Mouse (Mus musculus): ENCODE results near the gene Zfp365. TPM values are rescaled to one million over a fixed set of nuclear protein-coding genes. Genes with fewer than 3 reads are reported as not detected.
A peak's percentile ranks its signal among the peaks of the same experiment; 100 is the strongest.

Gene Zfp365
- polyA plus RNA-seq, 2 experiments from 2014 or later, result 3.6 to 5.0 TPM

DNA sequence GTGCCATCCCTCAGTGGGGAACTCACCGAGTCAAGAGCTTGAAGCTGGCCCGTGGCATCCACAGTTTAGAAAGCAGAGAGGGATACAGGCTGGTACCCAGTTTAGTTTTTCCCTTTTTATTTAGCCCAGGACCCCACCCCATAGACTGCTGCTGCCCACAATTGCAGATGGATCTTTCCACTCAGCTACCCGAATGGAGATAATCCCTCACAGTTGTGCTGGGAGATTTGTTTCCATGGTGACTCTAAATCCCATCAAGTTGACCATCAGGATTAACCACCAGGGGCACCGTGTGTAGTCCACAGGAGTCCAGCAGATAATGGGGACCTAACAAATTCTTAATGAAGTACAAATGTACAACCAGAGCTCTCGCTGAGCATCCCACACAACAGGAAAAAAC, 11.3 kb downstream of the Zfp365 start:
- no peak for ATAC-seq

DNA sequence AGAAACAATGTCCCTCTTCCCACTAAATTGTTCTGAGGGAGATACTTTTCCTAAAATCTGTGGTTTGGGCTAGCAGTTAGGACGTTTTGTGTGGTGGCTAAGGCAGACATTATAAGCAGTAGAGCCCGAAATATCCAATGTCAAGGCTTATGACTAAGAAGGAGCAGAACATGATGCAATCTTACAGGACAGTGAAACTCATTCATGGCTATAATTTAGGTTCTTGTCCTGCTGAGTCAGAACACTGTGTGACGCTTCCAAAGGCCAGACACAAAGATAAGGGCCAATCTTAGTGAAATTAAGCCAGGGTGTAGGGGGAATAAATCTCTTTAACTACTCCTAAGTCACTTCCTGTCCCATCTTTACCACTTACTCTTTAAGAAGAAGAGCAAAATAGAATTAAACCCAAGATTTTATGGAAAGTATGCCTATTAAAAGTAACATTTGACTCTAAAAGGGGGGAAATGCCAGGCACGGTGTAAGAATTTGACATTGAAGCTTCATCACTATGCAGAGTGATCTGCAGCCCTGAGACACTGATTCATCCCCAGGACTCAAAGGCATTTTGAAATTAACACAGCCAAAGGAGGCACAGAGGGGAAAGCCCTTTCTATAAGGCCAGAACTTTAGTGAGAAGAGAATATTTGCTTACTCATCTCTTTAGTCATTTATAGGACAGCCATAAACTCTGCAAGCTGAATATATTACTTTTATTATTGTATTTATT, 13.3 kb downstream of the Zfp365 start:
- ATAC-seq, result no peak

DNA sequence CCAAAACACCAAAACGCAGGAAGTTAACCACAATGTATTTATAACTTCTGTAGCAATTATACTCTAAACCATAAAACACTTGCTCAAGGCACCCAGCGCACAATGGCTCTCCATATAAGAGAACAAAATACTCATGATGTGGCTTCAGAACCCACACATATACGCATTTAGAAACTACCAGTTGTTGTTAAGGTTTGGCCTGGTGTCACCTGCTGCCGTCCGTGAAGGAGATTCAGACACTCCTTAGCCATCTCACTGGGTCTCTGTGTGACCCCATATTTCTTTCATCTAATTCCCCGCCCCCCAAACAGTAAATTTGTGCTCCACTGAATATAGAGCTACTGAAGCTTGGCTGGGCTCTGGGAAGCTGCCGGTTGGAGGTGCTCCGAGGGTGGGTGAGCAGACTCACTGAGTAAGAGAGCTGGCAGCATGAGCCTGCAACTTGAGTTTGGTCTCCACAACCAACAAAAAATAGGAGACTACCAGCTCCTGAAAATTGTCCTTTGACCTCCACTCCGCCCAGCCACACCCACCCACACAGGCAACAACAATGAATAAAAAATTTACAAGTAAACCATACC, 14.0 kb downstream of the Zfp365 start:
- no peak for ATAC-seq

DNA sequence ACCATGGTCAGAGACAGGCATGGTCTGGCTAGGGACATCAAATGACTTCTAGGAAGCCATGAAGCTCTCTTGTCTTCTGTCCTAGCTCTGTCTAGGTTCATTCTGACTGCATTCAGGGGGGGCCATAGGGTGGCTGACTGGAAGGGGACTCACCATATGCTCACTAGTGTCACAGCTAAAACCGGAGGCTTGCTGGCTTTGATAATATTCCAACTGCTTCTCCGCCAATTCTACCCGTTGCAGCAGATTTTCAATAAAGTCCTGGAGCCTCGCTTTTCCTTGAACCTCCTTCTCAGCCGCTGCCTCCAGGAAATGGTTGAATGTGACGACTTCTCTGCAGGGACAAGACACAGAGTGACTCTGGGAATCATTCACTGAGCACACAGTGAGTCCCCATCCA, 15.2 kb downstream of the Zfp365 start:
- no peak for ATAC-seq

DNA sequence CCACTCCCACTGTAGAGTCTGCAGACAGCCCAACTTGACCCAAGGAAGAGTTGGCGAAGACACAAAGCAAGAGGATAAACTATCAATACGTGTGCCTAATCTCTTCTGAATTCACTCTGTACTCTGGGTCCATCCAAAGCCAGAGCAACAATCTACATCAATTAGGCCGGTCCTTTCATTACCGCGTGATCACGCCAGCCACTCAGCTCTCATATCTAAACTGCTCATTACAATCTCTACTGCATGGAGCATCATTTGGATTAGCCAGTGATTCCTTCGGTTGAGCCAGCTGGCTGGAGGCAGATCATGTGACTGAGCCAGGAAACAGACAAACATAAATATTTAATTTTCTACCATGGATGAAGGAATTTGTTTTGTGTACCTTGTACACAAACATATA, 17.8 kb downstream of the Zfp365 start:
- ATAC-seq, result no peak

DNA sequence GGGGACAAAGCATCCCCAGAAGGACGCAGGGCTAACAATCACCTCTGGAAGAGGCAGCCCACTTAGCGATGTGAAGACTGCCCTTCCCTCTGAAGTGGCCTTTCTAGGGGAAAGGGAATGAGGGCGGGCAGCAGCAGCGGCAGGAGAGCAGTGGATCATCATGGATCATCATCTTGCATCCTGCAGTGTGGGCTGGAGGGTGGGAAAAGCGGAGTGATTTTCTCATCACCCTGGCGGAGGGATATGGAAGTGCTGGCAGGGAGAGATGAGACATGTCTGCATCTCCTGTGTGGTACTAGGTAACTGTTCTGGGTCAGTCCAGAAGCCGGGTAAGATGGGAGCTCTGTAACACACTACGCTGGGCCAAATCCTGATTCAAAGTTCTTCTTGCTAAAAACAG, 18.4 kb downstream of the Zfp365 start:
- ATAC-seq, result no peak

DNA sequence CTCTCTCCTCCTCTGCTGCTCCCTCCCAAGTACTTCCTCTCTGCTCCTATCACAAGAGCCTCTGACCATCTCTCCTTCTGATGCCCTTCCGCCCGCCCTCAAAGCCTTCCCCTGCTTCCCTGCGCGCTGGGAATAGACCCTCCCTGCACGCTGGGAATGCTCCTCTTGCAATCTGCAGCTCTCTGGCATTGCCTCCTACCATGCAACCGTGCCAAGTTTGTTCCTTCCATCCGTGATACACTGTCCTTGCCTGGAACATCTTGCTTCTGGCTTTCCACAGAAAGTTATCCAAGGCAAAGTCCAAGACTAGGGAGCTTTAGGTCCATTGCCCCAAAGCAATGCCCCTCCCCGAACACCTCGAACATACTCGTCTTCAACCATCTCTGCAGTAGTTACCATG, 19.2 kb downstream of the Zfp365 start:
- ATAC-seq, result no peak

DNA sequence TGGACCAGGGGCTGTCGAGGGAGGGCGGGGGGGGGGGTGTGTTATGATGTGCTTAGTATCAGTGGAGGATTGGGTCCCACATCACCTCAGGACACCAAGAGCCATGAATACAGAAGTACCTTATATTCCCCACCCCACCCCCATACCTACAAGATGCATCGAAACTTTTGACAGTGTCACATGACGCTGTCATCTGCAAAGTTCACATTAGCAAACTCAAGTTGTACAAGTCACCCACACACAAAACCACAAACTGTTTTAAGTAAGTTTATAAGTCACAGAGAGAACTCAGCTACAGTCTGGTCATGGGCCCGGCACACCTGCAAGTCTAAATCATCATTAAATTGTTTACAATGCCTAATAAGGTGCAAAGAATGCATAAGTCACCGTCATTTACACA, 21.3 kb downstream of the Zfp365 start:
- peak; percentile 83 for ATAC-seq

DNA sequence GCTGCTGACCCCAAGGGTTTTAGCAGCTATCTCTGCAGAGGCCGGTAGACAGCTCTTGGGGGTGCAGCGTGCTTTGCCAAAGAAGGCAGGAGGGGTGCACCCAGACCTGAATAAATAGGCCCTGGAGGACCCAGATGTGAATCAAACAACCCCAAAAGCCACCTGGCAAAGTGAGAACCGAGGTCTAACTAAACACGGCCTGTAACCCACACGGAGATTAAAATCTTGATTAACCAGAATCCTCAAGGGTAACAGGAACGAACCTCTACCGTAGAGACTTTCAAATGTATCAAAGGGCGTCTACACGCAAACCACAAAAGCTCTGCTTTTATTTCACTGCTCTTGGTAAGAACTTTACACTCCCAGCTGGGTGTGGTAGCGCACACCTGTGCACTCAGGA, 24.5 kb downstream of the Zfp365 start:
- ATAC-seq, result no peak

DNA sequence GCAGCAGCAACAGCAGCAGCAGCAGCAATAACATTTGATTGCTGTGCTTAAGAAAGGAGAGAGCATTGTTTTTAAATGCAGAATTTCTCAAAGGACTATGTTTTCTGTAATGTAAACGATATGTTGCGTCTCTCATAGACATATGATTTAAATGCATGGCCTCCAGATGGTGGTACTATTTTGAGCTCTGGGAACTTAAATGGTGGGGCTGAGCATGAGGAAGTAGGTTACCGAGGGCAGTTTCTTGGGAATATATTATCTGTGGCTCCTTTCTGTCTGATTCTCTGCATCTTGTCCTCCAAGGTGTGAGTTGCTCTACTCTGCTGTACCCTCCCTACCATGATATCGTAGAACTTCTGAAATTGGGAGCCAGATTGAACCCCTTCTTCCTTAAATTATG, 31.8 kb downstream of the Zfp365 start:
- no peak for ATAC-seq

DNA sequence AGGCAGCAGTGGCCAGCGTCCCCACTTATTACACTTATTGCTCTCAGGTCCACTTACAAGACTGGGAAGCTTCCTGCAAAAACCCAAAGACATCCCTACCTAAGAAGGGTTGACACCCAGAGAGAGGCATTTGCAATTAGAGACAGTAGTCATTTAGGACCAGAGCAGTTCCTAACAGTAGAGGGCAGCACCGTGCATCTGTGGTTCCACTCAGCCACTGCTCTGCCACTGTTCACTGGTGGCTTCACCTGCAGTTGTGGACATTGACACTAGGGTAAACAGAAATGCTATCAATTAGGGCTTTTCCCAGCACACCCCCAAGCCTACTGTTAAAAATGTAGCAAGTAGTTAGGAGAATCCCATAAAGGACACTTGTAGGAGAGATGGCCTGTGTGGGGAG, 40.7 kb downstream of the Zfp365 start:
- ATAC-seq, result peak; percentile 86

DNA sequence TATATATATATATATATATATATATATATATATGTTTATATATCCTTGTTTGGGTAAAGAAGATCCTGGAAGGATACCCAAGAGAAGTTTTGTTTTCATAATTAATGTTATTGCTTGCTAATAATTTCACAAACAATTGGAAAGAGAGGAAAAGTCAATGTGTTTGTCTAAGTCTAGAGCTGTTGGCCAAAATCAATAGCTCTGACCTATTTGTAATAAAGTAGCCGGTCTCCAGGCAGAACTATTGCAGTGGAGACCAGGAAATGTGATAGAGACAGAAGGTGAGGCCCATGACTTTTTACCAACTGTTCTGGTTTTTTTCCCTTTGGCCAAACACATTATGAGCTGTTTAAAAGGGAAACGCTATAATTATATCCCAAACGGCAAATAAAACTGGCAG, 44.2 kb downstream of the Zfp365 start:
- no peak for ATAC-seq

DNA sequence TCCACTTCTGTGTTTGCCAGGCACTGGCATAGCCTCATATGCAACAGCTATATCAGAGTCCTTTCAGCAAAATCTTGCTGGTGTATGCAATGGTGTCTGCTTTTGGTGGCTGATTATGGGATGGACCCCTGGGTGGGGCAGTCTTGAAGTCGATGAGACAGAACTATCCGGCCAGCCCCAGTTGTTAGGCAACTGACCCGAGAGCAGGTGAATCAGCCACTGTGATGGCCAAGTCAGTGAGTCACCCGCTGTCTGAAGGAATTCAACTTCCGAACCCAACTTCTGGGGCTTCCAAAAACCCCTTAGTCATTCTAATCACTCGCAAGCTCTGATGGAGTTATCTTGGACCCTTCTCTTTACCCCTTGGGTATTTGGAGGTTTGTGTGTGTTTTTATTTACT, 46.6 kb downstream of the Zfp365 start:
- ATAC-seq, result no peak

DNA sequence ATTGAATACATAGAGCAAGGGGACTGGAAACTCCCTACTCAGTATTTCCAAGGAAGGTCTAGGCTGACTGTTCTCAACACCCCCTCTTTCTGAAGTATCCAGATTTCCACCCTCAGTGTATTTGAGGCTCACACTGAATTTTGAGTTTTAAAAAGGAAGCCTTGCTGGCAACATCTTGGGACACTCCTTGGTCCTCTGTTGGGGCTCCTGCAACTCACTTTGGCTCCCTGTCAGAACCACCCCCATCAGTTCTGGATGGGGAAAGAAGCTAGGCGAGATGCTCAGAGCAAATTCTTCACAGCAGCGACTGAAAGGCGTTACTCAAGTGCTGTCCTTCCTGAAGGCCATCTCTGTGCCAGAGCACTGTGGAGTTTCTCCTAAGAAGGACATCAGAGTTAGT, 47.4 kb downstream of the Zfp365 start:
- ATAC-seq, result no peak

DNA sequence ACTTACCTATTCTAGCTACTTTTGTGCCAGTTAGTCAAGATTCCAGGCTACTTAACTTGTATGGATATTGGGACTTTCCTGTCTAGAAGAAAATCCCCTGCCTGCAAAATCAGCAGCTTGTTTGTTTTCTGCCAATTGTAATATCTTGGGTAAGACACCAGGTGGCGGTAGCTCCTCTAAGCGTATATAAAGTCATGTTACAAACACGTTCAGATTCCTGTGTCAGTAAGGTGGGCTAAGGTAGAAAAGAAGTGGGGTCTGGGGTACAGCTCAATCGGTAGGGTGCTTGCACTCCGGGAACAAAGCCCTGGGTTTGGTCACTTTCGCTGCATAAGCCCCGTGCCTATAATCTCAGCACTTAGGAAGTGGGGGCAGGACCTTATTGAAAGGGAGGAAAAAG, 50.1 kb downstream of the Zfp365 start:
- ATAC-seq, result peak; percentile 51

DNA sequence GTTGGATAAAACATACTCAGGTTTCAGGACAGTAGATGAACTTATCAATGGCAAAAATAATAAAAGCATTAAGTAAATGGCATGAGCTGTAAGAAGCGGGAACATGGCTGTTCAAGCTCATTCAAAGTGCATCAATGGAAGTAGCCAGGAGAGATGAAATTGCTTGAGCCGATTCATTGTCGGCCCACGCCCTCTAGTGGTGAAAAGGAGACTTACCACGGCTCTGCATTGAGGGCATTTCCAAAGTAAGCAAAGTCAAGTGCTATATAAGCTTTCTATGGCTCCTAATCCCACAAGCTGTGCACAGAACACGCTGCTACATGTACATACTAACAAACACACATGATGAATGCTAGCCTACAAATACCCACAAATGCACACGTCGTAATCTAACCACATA, 53.6 kb downstream of the Zfp365 start:
- peak; percentile 81 for ATAC-seq

DNA sequence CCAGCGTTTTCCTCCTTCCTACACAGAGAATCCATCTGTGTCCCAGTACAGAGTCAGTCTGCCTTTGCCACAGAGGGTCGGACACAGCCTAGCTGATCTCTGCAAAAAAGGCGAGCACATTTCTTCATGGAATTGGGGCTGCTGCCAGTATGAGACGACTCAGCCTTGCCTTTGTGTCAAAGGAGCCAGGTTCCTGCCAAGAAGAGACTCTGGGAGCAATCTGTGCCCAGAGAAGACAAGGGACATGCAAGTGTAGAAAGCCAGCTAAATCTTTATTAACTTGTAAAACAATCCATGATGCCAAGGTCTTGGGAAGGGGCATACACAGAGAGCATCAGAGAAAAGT, 54.9 kb downstream of the Zfp365 start:
- no peak for ATAC-seq

DNA sequence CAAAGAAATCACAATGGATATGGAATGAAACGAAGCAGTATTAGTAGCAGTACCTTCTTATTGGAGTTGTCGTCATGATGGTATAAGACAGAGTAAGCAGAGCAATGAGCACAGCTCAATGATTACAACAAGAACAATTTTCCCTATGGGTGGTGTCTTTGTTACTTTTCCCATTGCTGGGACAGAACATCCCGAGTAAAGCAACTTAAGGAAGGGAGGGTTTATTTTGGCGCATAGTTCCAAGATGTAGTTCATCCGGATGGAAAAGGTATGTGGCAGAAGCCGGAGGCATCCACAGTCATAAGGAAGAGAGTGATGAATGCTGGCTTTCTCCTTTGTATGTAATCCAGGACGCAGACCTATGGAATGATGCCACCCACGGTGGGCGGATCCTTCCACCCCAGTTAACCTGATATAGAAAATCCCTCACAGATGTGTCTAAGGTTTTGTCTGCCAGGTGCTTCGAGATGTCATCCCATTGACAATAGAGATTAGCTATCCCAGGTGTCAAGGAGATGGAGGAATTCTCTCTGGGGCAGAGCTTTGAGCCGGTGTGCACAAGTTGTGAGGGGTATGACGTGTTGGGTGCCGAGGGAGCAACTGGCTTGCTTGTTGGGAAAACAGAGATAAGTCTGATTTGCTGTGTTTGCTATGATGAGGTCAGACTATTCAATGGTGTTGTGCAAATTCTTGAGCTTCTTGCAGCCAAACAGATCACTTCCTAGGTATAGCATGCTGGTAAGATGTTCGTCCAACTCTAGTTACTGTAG, 55.5 kb downstream of the Zfp365 start:
- ATAC-seq, result no peak

DNA sequence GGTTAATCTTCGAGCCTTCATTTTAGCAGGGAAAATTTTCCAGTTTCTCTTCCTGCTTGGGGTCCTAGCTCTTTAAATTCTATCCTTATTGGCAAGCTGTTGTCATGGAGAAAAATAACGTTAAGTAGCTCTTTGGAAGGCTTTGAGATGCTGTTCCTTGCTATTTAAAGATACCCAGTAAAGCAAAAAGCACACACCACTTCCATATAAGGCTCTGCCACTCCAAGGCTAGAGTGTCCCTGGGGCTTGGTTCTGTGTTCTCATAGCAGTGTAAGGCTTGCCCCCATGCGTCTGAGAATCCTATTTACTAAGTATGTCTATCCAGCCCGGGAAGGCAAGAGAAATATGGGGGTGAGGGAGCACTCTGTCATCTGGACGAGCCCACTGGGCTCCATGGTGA, 56.7 kb downstream of the Zfp365 start:
- ATAC-seq, result no peak

DNA sequence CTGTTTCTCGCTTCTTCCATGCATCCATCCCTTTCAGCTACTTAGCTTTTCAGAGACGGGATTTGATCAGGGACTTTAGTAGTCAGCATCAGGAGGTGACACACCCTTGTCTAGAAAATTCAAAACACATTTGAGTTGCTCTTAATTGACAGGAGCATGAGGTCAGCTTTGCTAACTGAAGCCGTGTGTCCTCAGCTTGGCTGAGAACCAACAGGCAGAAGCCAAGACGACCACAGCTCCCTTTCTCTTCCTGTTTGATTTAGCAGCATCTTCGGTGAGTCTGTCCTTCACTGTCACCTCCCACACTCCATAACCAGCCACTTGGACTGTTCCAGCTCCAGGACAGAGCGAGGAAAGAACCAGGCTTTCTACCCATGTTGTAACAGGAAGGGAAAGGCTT, 60.1 kb downstream of the Zfp365 start:
- ATAC-seq, result no peak

DNA sequence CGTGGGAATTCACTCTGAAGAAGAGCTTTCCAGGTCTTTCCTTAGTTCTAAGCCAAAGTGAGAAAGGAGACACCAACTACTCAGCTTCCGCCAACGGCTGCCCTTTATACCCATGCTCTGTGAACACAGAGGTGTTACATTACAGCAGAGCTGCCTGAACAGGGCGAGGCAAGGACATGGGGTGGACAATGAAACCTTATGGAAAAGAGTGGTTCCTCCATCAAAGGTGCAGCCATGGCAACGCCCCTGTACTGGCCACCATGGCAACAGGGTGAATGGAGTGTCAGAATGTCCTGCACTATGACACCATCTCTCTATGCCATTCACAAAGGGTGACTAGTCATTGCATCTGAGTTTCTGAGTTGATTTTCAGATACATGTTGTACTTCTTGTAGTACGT, 61.4 kb downstream of the Zfp365 start:
- ATAC-seq, result no peak

DNA sequence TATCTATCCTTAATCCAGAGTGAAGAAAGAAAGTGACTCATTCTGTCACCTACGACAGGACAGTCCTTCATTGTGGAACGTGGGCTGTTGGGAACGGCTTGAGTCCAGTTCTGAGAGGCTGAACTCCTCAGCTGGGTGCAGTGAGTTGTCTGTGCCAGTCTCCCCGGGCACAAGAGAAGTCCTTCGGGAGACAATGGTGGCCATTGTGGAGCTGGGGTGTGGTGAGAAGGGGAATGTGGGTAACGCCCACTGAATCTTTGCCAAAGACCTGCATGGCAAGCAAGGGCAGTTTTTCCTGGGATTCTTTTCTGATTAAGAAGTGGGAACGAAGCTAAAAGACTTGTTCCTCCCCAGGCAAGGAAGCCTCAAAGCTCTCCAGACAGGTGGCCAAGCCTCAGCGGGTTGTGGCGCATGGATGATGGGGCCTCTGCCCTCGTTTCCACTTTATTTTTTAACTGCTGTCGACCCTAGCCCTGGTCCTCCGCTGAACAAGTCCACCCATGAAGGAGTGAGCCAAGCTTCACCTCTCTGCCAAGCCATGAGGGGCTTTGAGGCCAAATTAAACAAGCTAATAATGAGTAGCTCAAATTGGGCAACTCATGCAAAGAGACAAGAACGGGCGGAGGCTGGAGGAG, 66.3 kb downstream of the Zfp365 start:
- ATAC-seq, result no peak

DNA sequence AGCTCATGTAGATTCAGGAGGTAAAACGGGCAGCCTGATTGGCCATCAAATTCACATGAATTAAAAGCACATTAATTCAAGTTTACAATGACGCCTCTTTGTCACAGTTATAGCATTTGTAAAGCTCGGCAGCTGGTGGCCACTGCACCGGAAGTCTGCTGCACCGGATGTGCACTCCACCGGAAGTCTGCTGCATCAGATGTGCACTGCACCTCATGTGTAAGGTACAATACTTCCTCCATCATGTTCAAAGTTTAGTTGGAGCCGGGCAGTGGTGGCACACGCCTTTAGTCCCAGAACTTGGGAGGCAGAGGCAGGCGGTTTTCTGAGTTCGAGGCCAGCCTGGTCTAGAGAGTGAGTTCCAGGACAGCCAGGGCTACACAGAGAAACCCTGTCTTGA, 70.9 kb downstream of the Zfp365 start:
- ATAC-seq, result peak; percentile 53

DNA sequence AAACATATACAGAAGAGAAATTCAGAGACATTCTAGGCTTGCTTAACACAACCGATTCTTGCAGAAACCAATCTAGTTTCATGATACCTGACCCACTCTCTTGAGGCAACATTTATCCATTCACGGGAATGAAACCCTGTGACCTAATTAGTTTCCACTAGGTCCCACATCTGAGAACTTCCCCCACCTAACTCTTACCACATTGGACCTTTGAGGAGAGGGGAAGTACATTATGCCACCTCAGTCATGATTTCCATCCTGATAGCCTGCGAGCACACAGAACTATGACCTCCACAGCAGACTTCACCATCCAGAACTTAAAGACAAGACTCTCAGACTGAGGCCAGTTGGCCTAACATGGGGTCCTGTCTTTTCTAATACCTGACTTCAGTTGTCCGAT, 71.7 kb downstream of the Zfp365 start:
- ATAC-seq, result peak; percentile 74

All from CD4-positive, CD25-positive, alpha-beta regulatory T cell, adult 4 months (primary cell).